Mouse (Mus musculus): ENCODE data around the gene Ciao2a.
A peak's percentile ranks its signal among the peaks of the same experiment; 100 is the strongest.

Ciao2a gene

GRCm38 (mm10) chr9:66120106-66120505 is 6.3 kb upstream of the Ciao2a start:
- no peak for DNase-seq (ENCODE audit: low spot score)

- DNase-seq (ENCODE audit: low spot score) = no peak
These were observed 5.5 kb upstream of the Ciao2a start for GRCm38 (mm10) chr9:66120945-66121344.

GRCm38 (mm10) chr9:66121421-66121820 is 5.0 kb upstream of the Ciao2a start:
- DNase-seq (ENCODE audit: low spot score) = no peak

DNA sequence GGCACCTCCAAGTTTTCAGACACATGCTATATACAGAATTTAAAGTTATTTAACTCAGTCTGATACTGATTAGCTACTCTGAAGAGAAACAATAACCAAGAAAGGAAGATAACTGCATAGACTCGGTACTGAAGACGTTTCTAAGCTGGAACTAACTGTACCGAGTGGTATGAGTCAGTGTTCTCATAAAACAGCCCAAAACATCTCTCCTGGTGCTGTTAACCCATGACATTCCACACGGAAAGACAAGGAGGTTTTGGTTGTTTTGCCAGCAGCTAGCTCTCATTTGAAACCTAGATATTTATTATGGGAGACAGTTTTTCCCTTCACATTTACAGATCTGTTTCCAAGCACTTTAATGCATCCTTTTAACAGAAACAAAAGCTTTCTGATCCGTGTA is 2.8 kb upstream of the Ciao2a start:
- DNase-seq (ENCODE audit: low spot score) = no peak

- no peak for DNase-seq (ENCODE audit: low spot score)
These were observed 2.3 kb upstream of the Ciao2a start for GRCm38 (mm10) chr9:66124111-66124531.

DNA sequence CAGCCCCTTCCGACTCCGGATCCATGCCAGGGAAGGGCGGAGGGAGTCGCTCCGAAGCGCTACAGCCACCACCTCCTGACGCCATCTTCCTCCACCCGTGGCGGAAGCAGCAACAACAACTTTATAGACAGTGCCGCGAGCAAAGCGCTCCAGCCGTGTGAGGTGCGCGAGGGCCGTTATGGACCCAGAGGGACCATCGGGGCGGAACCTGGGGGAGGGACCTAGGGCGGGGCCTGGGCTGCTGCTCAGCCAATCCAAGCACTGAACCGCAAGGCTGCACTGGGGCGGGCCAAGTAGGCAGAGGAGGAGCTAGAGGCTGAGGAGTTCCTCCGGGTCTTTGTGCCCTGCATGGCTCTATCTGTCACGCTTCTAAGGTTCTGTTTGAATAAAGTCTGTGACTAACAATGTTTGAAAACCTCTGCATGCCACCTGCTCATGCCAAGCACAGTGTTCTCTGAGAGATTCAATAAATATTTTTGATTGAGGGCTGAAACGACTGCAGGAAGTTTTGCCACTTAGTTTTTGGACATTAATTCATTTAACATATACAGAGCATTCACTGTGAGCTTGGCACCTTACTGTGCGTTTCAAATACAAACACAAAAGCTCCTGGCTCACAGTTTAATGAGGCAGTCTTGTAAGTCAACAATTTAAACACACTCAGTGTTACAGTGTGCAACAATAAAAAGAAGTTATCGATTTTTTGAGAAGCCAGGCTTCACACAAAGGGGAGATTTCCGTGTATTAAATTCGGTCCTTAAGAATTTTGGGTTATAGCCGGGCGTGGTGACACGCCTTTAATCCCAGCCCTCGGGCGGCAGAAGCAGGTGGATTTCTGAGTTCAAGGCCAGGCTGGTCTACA is 1.5 kb upstream of the Ciao2a start:
- peak; percentile 98 for DNase-seq (ENCODE audit: low spot score)

DNA sequence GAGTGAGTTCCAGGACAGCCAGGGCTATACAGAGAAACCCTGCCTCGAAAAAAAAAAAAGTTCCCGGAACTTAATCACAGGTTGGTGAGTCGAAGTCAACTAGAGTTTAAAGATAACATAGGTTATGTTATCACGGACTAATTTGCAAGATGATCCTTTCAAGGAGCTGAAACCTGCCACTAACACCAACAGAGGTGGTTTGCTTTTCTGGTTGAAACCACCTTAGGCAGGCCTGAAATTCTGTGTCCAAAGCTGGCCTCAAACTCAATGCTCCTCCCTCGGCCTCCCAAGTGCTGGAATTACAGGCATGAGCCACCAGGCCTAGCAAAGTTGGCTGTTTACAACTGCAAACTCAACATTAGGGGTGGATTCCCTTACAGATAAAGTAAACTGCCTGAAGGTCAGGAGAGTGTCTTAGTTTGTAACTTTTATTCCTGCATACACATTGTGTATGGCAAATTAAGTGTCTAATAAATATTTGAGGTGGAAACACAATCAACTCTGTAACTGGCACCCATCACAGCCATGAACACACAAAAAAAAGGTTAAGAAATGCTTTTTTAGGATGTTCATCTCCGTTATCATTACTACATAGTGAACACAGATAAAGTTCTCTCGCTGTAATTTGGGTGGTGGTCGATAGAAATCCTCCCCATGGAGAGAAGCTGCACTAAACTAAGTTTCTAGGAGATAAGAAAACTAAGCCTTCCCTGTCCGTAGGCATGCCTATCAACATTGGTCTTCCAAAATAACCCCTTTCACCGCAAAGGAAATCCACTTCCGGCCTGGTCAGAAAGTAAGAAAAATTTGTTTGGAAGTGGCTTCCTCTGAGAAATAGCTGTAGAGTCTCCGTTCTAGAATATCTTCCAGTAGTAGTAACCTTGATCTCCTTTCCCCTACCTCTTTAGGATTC is 612 bp upstream of the Ciao2a start:
- no peak for DNase-seq (ENCODE audit: low spot score)

DNA sequence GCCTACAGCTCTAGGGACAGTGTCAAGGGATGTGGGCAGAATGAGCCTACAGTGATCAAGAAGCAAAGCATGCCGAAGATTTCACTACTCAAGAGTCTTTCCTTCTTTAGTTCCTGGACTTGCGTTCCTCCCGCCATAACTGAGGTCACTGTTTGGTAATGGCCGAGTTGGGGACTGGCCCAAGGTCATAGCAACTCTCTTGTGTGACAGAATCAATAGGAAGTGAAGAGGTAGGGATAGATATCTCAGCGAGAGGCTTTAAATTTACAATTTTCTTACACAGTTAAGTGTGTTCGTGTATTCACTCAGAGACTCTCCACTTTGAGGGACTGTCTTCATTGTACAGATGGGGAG is 759 bp downstream of the Ciao2a start:
- no peak for DNase-seq (ENCODE audit: low spot score)

GRCm38 (mm10) chr9:66127884-66128283 is 1.5 kb downstream of the Ciao2a start:
- no peak for DNase-seq (ENCODE audit: low spot score)

DNA sequence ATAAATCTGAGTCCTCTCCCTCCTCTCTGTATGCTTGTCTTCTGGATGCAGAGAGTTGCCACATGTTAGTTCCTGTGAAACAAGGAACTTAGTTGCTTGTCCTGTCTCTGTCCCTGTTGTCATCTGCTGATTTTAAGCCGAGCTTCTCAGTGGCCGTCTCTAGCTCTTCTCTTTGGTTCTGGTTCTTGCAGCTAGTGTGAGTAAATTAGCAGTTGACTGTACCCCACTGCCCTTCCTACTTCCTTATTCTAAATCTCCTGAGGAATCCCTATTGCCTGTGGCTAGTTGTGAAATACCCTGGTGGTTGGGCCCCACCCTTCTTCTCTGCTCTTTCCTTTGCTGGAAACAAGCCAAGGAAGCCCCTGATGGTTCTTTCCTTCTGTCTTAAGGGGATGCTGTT is 5.1 kb downstream of the Ciao2a start:
- DNase-seq (ENCODE audit: low spot score) = no peak

- no peak for DNase-seq (ENCODE audit: low spot score)
These were observed 9.6 kb downstream of the Ciao2a start for GRCm38 (mm10) chr9:66135967-66136366.

- peak; percentile 38 for DNase-seq (ENCODE audit: low spot score)
These were observed 11.8 kb downstream of the Ciao2a start for GRCm38 (mm10) chr9:66138193-66138592.

GRCm38 (mm10) chr9:66142265-66142664 is 15.9 kb downstream of the Ciao2a start:
- no peak for DNase-seq (ENCODE audit: low spot score)

- DNase-seq (ENCODE audit: low spot score) = peak; percentile 51
These were observed 17.8 kb downstream of the Ciao2a start for GRCm38 (mm10) chr9:66144248-66144647.

DNA sequence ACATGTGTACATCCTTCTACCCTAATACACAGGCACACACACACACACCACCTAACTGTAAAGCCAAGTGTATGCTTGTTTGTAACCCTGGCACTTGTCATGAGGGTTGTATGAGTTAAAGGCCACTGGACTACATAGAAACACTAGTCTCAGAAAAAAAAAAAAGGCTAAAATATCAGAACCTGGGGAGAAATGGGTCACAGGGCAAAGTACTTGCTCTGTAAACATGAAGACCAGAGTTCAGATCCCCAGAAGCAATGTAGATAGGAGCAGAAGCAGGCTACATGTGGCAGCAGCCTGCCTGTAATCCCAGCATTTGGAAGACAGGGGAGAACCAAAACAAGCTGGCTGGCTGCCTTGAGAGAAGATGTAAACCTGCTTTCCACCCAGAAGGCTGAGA is 19.7 kb downstream of the Ciao2a start:
- DNase-seq (ENCODE audit: low spot score) = no peak

DNA sequence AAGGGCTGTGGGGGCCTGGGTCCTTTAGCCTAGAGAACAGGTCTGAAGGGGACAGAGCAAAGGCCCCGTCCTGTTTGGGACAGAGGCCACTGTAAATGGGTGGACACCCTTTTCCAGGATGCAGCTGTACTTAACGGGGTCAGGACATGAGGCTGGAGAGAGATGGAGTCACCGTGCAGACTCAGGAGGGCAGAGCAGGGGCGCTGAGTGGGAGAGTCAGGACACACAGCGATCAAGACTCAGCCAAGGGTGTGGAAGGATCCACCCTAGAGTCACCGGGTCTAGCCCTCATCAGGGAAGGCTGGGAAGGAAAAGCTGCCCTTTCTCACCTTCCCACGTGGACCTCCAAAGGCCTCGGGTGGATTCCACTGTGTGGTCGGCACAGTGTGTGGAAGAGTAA is 25.6 kb downstream of the Ciao2a start:
- no peak for DNase-seq (ENCODE audit: low spot score)

DNA sequence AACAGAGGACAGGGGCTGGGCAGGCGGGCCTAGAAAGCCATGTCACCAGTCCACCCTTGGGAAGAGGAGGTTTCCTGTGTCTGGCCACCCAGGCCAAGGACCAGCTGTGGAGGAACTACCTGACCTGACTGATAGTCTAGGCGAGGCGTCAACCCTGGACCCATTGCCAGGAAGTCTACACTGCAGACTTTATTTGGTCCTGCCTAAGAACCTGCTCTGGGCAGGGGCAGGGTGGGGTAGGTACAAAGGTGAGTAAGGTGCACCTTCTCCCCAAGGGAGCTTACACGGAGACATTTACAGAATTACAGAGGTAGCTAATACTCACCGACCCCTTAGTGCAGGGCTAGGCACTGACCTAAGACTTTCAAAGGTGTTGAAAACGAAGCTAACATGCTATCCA is 27.2 kb downstream of the Ciao2a start:
- no peak for DNase-seq (ENCODE audit: low spot score)

DNA sequence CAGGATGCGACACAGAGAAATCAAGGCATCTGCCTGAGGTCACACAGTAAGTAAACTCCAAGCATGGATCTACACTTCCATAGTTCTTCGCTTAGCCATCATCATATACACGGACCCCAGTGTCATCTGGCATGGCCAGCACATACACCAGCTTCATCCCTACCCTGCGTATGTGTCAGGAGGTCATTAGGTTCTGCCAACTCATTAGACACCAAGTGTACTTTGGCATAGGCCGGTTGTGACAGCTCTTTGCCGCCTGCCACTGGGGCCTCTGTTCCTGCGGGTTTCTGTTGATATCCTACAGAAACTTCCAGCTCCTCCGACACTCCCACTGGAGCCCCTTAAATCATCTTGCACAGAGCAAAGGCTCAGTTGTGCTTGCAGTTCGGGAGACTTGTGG is 27.6 kb downstream of the Ciao2a start:
- no peak for DNase-seq (ENCODE audit: low spot score)

DNA sequence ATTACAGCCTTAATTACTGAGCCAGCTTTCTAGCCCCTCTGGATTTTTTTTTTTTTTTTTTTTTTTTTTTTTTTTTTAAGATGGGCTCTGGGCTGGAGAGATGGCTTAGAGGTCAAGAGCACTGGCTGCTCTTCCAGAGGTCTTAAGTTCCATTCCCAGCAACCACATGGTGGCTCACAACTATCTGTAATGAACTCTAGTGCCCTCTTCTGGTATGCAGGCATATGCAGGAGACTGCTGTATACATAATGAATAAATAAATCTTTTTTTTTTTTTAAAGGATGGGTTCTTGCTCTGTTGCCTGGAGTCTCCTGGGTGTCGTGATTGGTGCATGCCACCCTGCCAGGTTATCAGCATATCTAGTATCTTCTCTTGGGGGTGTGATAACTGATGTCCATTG is 29.1 kb downstream of the Ciao2a start:
- DNase-seq (ENCODE audit: low spot score) = no peak

DNA sequence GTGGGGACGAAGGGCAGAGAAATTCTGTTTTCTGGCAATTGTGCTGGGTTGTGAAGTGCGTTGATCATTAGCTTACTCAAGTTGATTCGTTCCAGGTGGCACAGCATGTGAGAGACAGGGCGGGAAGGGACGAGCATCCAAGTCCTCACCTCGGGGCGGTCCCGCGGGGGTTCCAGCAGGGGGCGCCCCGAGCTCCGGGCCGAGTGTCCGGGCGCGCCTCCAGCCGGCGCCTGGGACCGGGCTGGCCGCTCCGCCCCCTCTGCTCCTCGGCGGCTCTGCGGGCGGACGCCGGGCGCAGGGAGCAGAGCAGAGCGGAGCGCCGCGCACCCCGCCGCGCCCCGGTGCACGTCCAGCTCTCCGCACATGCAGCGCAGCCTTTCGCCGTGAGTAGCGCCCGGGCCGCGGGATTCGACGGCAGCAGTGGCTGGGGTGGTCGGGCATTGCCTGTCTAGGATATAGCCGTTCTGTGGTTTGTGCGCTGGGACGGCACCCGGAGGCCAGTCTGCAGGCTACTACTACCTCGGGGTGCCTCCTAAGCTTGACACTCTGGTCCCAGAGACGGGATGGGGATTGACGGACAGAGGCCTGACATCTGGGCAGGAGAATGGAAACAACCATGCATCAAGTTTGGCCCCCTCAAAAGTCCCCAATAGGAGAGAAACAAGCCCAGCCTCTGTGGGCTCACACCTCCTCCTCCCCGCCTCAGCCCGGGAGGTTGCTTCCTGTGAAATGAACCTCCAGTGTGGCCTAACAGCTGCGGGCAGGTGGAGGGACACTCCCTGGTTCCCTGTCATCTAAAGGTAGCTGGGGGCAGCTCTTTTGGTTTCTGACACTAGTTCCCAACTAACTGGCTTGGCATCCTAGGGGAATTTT is 31.8 kb downstream of the Ciao2a start, which contains the start of gene Dapk2:
Dapk2 (plus strand) TSS at position 266 of the 873 bp plus-strand sequence.
- peak; percentile 89 for DNase-seq (ENCODE audit: low spot score)

GRCm38 (mm10) chr9:66158885-66159430 is 32.5 kb downstream of the Ciao2a start:
- DNase-seq (ENCODE audit: low spot score) = no peak

- no peak for DNase-seq (ENCODE audit: low spot score)
These were observed 33.7 kb downstream of the Ciao2a start for GRCm38 (mm10) chr9:66160155-66160554.

Measured in ovary, postnatal 36 days (tissue).